Mouse (Mus musculus) bone marrow, adult 2 months (tissue): Measurements from ENCODE around the gene Naa40.

Experiments used
- CTCF ChIP-seq: fragments of 200-500 bp; IDR thresholded peaks from 2 replicates; pipeline ENCODE4 v1.5.1; 2011; ENCODE audit warnings: low read length, control low read depth; ENCODE audit not compliant: control insufficient read depth, insufficient read depth
- POLR2A ChIP-seq: fragments of 200-500 bp; IDR thresholded peaks from 2 replicates; pipeline ENCODE4 v1.6.1; 2011; ENCODE audit warnings: low read depth, mild to moderate bottlenecking, control low read depth, low read length, borderline replicate concordance; ENCODE audit not compliant: control insufficient read depth

- no peak for TF ChIP-seq CTCF
- no peak for TF ChIP-seq POLR2A
Observed at GRCm38 (mm10) chr19:7269290-7270044, 28.5 kb upstream of the Naa40 start.
